9 mouse cellular contexts compared by ENCODE assay signal in genomic region chr3:103374028-103374427, GRCm38 (mm10).
DNase-seq lines count a peak whose midpoint lies in the region; ATAC-seq and TF ChIP-seq lines count a peak whose summit lies in the region.
"Had no signal": no experiment of that assay in that cellular context is flagged by ENCODE, and none has a peak within 500 bp of the region (broad histone marks: within the 10 kb centered on the region; RNA-seq: fewer than 3 reads in every experiment).

No protein-coding gene starts in this region.

- no peak overlapping the region for H3K4me3 ChIP-seq in forebrain, embryonic 13.5 days
- H3K4me3 ChIP-seq in forebrain, embryonic 10.5 days, result no peak overlapping the region
- no peak overlapping the region for H3K4me3 ChIP-seq in C2C12 (ENCODE audit: insufficient read depth, poor library complexity, severe bottlenecking)
- no peak overlapping the region for H3K4me3 ChIP-seq in embryonic facial prominence, embryonic 10.5 days
- no peak overlapping the region for H3K4me3 ChIP-seq in kidney, embryonic 14.5 days (ENCODE audit: low read length)
- H3K4me3 ChIP-seq in lung, embryonic 14.5 days (ENCODE audit: low read depth, low read length), result no peak overlapping the region
- H3K4me3 ChIP-seq: hindbrain, embryonic 15.5 days had no signal

- WGBS in forebrain, embryonic 13.5 days, result 33% methylated on average over 8 of the region's 8 CpGs
- WGBS in forebrain, embryonic 10.5 days, result 32% methylated on average over 8 of the region's 8 CpGs
- WGBS in embryonic facial prominence, embryonic 10.5 days, result 37% methylated on average over 8 of the region's 8 CpGs
- WGBS in kidney, embryonic 14.5 days, result 42% methylated on average over 8 of the region's 8 CpGs
- WGBS in lung, embryonic 14.5 days, result 29% methylated on average over 8 of the region's 8 CpGs

- DNase-seq in forebrain, embryonic 10.5 days (ENCODE audit: extremely low spot score, low spot score), result no peak
- peak; percentile 73 to 76 for DNase-seq in adrenal gland, postnatal 36 days
- peak; percentile 61 for DNase-seq in embryonic facial prominence, embryonic 10.5 days (ENCODE audit: low spot score)
- DNase-seq in lung, embryonic 14.5 days, result peak; percentile 80
- DNase-seq in right cerebral cortex, postnatal 14 days, result peak; percentile 61

- H3K79me3 ChIP-seq in C2C12 (ENCODE audit: low read depth), result no peaks in the 10 kb centered on the region

- ATAC-seq in forebrain, embryonic 13.5 days, result peak; percentile 21; the same call in 1 of the 2 replicates
- 0 out of 2 replicates have a peak, but pooled peaks have one; percentile 18 for ATAC-seq in kidney, embryonic 14.5 days (ENCODE audit: low FRiP score, low TSS enrichment)
- ATAC-seq in lung, embryonic 14.5 days (ENCODE audit: insufficient read depth), result no peak

- H3K27me3 ChIP-seq in forebrain, embryonic 13.5 days, result no peaks in the 10 kb centered on the region
- H3K27me3 ChIP-seq in forebrain, embryonic 10.5 days (ENCODE audit: poor library complexity, severe bottlenecking), result no peaks in the 10 kb centered on the region
- H3K27me3 ChIP-seq in C2C12 (ENCODE audit: control insufficient read depth, insufficient read depth, insufficient read length), result no peaks in the 10 kb centered on the region
- H3K27me3 ChIP-seq in embryonic facial prominence, embryonic 10.5 days (replicated peaks; ENCODE audit: low read depth, poor library complexity, severe bottlenecking), result no peaks in the 10 kb centered on the region
- H3K27me3 ChIP-seq in kidney, embryonic 14.5 days (ENCODE audit: control insufficient read depth, insufficient read depth, low read length), result no peaks in the 10 kb centered on the region
- H3K27me3 ChIP-seq in lung, embryonic 14.5 days (ENCODE audit: insufficient read depth, low read length), result no peaks in the 10 kb centered on the region
- H3K27me3 ChIP-seq: hindbrain, embryonic 15.5 days had no signal

- no peaks in the 10 kb centered on the region for H3K4me1 ChIP-seq in forebrain, embryonic 13.5 days
- H3K4me1 ChIP-seq in forebrain, embryonic 10.5 days, result no peaks in the 10 kb centered on the region
- no peaks in the 10 kb centered on the region for H3K4me1 ChIP-seq in embryonic facial prominence, embryonic 10.5 days
- 0 out of 2 replicates have a peak, but pooled peaks cover 4% of the 10 kb centered on the region for H3K4me1 ChIP-seq in kidney, embryonic 14.5 days (ENCODE audit: control insufficient read depth, insufficient read depth, low read length)
- no peaks in the 10 kb centered on the region for H3K4me1 ChIP-seq in lung, embryonic 14.5 days (ENCODE audit: insufficient read depth)
- H3K4me1 ChIP-seq: hindbrain, embryonic 15.5 days had no signal

- H3K79me2 ChIP-seq in C2C12 (ENCODE audit: control insufficient read depth, insufficient read depth), result no peaks in the 10 kb centered on the region

- TF ChIP-seq CTCF in C2C12 (IDR thresholded peaks at IDR 0.05; ENCODE audit: control insufficient read depth, insufficient read depth, insufficient read length), result peak; percentile 50
- peak; percentile 71 for TF ChIP-seq CTCF in lung, embryonic 14.5 days (IDR thresholded peaks at IDR 0.05; ENCODE audit: low read depth)

- H3K36me3 ChIP-seq in forebrain, embryonic 13.5 days (ENCODE audit: poor library complexity, severe bottlenecking), result no peaks in the 10 kb centered on the region
- H3K36me3 ChIP-seq in forebrain, embryonic 10.5 days (replicated peaks), result no peaks in the 10 kb centered on the region
- H3K36me3 ChIP-seq in C2C12 (ENCODE audit: control insufficient read depth, insufficient read depth), result no peaks in the 10 kb centered on the region
- H3K36me3 ChIP-seq in embryonic facial prominence, embryonic 10.5 days (replicated peaks), result no peaks in the 10 kb centered on the region
- H3K36me3 ChIP-seq in kidney, embryonic 14.5 days (ENCODE audit: control insufficient read depth, insufficient read depth, low read length), result no peaks in the 10 kb centered on the region
- no peaks in the 10 kb centered on the region for H3K36me3 ChIP-seq in lung, embryonic 14.5 days (ENCODE audit: insufficient read depth)
- H3K36me3 ChIP-seq: hindbrain, embryonic 15.5 days had no signal

- no peaks in the 10 kb centered on the region for H3K9me3 ChIP-seq in forebrain, embryonic 13.5 days (replicated peaks)
- no peaks in the 10 kb centered on the region for H3K9me3 ChIP-seq in forebrain, embryonic 10.5 days
- no peaks in the 10 kb centered on the region for H3K9me3 ChIP-seq in embryonic facial prominence, embryonic 10.5 days
- no peaks in the 10 kb centered on the region for H3K9me3 ChIP-seq in kidney, embryonic 14.5 days (ENCODE audit: control insufficient read depth, low read length)
- H3K9me3 ChIP-seq in lung, embryonic 14.5 days (ENCODE audit: low read depth, low read length), result no peaks in the 10 kb centered on the region
- H3K9me3 ChIP-seq: hindbrain, embryonic 15.5 days had no signal

- no peak overlapping the region for H3K9ac ChIP-seq in forebrain, embryonic 13.5 days
- no peak overlapping the region for H3K9ac ChIP-seq in kidney, embryonic 14.5 days (ENCODE audit: low read depth, low read length)
- H3K9ac ChIP-seq in lung, embryonic 14.5 days, result no peak overlapping the region
- H3K9ac ChIP-seq: hindbrain, embryonic 15.5 days had no signal

- H3K4me2 ChIP-seq in forebrain, embryonic 13.5 days, result no peak overlapping the region
- no peak overlapping the region for H3K4me2 ChIP-seq in kidney, embryonic 14.5 days (replicated peaks; ENCODE audit: low read depth, low read length)
- no peak overlapping the region for H3K4me2 ChIP-seq in lung, embryonic 14.5 days
- H3K4me2 ChIP-seq: hindbrain, embryonic 15.5 days had no signal

- no peak overlapping the region for H3K27ac ChIP-seq in forebrain, embryonic 13.5 days
- no peak overlapping the region for H3K27ac ChIP-seq in forebrain, embryonic 10.5 days
- no peak overlapping the region for H3K27ac ChIP-seq in embryonic facial prominence, embryonic 10.5 days (replicated peaks)
- H3K27ac ChIP-seq in kidney, embryonic 14.5 days (ENCODE audit: low read depth, low read length), result no peak overlapping the region
- H3K27ac ChIP-seq in lung, embryonic 14.5 days (ENCODE audit: low read depth), result no peak overlapping the region
- H3K27ac ChIP-seq: hindbrain, embryonic 15.5 days had no signal

- no peak overlapping the region for H3ac ChIP-seq in C2C12 (ENCODE audit: control insufficient read depth, insufficient read length, low read depth)

TF ChIP-seq in C2C12, 6 proteins besides CTCF, POLR2A, EP300 and RAD21:
- TF ChIP-seq FOSL1 (IDR thresholded peaks at IDR 0.05; ENCODE audit: insufficient read depth, low read length, poor library complexity, severe bottlenecking) (no peak), USF1 (IDR thresholded peaks at IDR 0.05; ENCODE audit: low read depth) (no peak), MYOD1 (IDR thresholded peaks at IDR 0.05; ENCODE audit: control insufficient read depth, insufficient read length, low read depth) (no peak), CEBPB (IDR thresholded peaks at IDR 0.05; ENCODE audit: low read depth) (no peak), MYOG (IDR thresholded peaks at IDR 0.05; ENCODE audit: control insufficient read depth, extremely low read depth, insufficient read length) (no peak), MAX (IDR thresholded peaks at IDR 0.05) (no peak)
